Mouse (Mus musculus): ENCODE measurements around the gene Lca5l.
"Not testable (repeated sequence)": the region's sequence is repeated elsewhere in the genome, so short reads cannot be mapped to it uniquely, and the experiment has no call there.

Gene Lca5l

GRCm38 (mm10) chr16:96165723-96166264, 26.3 kb downstream of the Lca5l start:
- DNase-seq, result no peak

- DNase-seq, result no peak
Observed at GRCm38 (mm10) chr16:96161336-96161735, 30.7 kb downstream of the Lca5l start.

DNA sequence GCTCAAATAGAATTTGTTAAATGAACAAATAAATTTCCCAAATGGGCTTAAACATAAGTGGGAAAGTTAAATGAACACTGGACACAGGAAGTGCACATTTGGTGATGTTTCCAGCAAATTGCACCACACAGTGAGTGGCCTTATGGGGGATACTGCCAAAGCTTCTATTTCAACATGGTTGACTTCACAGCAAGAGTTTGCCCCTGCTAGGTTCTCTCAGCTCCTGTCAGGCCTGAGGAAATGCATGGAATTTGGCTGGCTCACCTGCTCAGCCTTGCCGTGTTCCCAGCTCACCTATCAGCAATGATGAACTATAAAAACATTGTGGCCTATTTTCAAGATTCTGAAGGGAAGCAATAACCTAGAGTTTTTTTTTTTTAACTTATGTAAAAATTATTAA, 31.1 kb downstream of the Lca5l start:
- no peak for DNase-seq

DNA sequence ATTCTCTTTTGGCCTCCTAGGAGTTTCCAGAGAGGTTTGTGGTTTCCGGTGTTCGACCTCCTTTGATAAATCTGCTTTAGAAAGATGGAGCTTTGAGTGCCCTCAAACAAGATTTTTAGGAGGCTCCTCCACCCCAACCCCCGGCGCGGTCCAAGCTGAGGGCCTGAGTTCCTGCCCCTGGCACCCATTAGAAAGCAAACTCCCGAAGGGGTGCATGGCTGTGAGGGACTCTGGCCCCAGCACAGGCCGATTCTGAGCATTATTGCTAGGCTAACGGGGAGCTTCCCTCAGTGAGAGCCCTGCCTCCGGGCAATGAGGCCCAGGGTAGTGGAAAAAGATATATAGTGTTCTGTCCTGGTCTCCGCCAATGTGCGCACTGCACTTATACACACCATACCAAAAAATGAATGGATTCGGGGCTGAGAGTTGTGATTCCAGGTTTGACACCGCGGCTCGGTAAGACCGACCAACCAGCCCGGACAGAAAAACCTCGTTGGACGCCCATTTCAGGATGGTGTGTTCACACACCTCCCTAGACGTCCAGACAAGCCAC, 32.2 kb downstream of the Lca5l start:
- no peak for DNase-seq

DNA sequence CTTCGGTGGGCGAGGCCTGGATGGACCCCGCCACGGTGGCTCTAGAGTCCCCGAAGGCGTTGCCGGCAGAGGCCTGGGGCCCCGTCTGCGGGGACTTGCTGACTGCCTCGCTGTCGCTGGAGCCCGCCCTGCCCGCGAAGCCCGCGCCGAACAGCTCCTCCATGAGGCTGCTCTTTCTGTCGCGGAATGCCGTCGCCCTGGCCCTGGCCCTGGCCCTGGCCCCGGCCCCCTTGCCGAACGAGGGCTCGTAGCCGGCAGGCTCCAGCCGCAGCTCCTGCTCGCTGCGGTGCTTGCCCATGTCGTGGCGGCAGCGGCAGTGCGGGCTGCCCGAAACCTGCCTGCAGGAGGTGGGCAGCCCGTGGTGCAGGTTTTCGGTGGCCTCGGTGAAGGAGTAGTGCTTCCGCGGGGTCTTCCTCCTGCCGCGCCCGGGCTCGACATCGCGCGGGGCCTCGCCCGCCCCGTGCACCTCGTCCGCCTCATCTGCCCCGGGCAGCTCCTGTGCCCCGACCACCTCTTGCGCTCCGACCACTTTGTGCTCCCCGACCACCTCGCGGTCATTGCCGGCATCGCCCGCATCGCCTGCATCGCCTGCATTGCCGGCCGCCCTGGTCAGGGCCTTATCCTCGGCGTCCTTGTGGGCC, 32.9 kb downstream of the Lca5l start:
- DNase-seq, result peak; percentile 55 to 67

- no peak for DNase-seq
Observed at GRCm38 (mm10) chr16:96158511-96159080, 33.5 kb downstream of the Lca5l start.

DNA sequence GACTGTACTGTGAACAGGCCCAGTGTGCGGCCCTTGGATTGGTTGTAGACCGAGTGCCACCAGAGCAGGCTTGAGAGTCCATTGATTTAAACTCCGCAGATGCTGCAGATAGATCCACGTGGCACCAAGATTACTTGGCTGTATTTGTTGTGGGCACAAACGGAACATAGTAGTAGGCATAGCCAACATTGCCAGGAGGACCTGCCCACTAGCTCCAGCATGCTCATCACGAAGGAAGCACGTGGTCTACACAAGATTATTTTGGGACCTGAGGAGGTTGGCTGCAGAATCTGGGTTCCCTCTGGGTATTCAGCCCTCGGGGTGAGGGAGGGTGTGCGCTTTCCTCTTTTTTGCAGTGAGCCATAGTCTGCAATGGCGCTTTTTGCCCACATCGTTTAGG, 34.9 kb downstream of the Lca5l start:
- no peak for DNase-seq

DNA sequence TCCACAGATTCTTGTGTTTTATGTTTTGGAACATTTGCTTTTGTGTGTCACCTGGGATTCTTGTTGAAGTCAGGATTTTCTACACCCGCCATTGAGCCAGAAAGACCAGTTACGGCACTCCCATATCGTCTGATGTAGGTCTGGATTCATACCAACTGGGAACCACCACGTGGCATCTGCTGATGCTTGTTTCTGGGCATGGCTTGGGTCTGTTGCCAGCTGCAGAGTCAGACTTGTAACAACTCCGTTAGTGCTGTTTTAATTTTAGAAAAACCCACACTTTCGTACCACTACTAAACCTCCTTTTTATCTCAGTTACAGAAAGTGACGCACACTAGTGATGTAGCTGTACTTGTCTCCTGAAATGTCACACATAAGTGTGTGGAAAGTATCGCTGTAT, 36.1 kb downstream of the Lca5l start:
- DNase-seq, result no peak

GRCm38 (mm10) chr16:96154476-96154875, 37.6 kb downstream of the Lca5l start:
- no peak for DNase-seq

- DNase-seq, result peak; percentile 81 to 86
Observed at GRCm38 (mm10) chr16:96151551-96151950, 40.5 kb downstream of the Lca5l start.

GRCm38 (mm10) chr16:96150995-96151394, 41.1 kb downstream of the Lca5l start:
- no peak for DNase-seq

DNA sequence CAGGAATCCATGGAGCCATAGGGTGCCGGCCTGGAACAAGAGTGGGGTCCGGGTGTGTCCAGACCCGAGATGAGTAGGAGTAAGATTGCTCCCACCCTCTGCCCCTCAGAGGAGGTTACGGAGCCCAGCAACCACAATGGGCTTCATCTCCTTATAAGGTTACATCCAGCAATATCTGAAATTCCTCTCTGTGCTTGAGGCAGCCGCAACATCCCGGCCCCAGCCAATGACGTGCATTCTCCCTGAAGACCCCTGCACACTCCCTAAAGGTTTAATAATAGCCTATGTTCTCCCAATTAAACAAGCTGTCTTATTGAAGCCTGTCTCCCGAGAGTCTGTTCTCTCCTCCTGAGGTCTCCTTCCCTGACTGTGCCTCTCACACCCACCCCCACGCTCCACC, 42.8 kb downstream of the Lca5l start:
- DNase-seq, result no peak

DNA sequence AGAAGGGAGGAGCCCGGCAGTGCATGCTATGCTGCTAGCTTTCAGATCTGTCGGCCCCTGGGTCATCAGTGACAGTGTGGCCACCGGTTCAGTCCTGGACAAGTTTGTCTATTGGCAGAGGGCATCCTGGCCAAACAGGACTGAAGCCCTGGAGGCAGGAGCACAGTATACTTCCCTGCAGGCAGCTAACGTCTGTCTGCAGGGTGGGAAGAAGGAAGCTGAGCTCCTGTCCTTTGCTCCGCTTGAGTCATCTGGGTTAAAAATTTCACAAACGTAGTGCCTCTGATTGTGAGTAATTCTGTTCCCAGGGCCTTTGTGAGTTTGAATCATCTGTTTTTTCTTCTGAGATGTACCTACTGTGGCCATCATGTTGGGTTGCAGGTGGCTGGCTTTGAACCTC, 43.2 kb downstream of the Lca5l start:
- no peak for DNase-seq

GRCm38 (mm10) chr16:96145814-96146213, 46.3 kb downstream of the Lca5l start:
- DNase-seq, result no peak

- DNase-seq, result peak; percentile 99 to 100
Observed at GRCm38 (mm10) chr16:96145110-96145800, 46.8 kb downstream of the Lca5l start, which contains the start of gene Wrb. Wrb (plus strand) TSS chr16:96145407.

DNA sequence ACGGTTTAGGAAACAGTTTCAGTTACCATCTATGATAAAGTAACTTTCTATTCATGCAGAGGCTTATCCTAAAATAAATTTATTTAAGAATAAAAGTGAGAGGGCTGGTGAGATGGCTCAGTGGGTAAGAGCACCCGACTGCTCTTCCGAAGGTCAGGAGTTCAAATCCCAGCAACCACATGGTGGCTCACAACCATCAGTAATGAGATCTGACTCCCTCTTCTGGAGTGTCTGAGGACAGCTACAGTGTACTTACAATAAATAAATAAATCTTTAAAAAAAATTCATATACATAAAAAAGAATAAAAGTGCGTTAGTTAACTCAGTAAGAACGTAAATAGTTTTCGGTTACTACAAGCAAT, 47.3 kb downstream of the Lca5l start:
- not testable (repeated sequence) for DNase-seq

- DNase-seq, result no peak
Observed at GRCm38 (mm10) chr16:96128466-96128865, 63.6 kb downstream of the Lca5l start.

DNA sequence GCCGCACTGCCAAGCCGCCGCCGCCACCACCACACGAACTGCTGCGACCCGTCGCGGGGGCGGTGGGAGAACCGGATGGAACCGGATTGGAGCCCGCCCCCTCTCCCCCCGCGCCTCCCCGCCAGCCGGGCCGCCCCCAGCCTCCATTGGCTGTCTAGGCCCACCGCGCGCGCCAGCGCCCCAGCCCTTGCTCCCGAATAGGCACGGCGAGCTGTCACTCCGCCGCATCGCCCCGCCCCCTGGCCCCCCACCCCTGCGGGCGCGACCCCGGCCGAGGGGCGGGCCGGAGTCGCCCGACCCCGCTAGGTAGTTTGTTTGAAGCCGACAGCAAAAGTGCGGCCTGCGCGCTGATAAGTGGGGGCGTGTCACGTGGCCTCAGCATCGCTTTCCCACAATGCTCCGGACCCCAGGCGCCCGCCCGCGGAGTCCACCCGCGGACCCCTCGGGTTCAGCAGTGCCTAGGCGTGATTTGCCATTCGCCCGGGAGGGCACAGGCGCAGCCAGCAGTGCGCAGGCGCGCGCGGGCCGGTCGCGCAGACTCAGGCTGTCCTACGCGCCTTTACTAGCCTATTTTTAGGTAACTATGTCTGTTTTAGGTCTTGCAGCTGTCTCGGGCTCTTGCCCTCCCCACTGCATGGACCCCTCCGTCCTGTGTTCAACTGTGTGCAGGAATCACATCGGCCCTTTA, 64.3 kb downstream of the Lca5l start, which contains the start of gene Hmgn1:
TSS of gene Hmgn1 (minus strand) at position 73 of the 688 bp plus-strand sequence.
- DNase-seq, result peak; percentile 95 to 99

- DNase-seq, result no peak
Observed at GRCm38 (mm10) chr16:96127288-96127656, 64.8 kb downstream of the Lca5l start.

- DNase-seq, result no peak
Observed at GRCm38 (mm10) chr16:96126684-96127171, 65.3 kb downstream of the Lca5l start.

- no peak for DNase-seq
Observed at GRCm38 (mm10) chr16:96120022-96120623, 71.9 kb downstream of the Lca5l start.

GRCm38 (mm10) chr16:96114729-96115128, 77.3 kb downstream of the Lca5l start:
- no peak for DNase-seq
